Mouse (Mus musculus): ENCODE data around the gene Dtd2. TPM values are rescaled to one million over a fixed set of nuclear protein-coding genes. Genes with fewer than 3 reads are reported as not detected.

Dtd2 gene
- 0.96 and 3.9 TPM in 2 replicates for polyA plus RNA-seq (2012; rRNA removed)

GRCm38 (mm10) chr12:52005877-52006632 is at the start of gene Dtd2:
Gene Dtd2, minus strand, starts transcription at chr12:52006501.
- peak within 1 kb of the TSS; percentile 41 for H3K27ac ChIP-seq (ENCODE audit: insufficient read depth, low read depth, low read length)
- H3K36me3 ChIP-seq (ENCODE audit: control insufficient read depth, insufficient read depth, low read length), result 0 out of 2 replicates have a peak, but pooled peaks cover 4% of the 10 kb centered on the region
- no peaks in the 10 kb centered on the region for H3K27me3 ChIP-seq (ENCODE audit: control insufficient read depth, insufficient read depth, low read length)
- H3K4me3 ChIP-seq (ENCODE audit: low read depth, low read length), result peak within 1 kb of the TSS; percentile 89
- WGBS, result 1% methylated on average over 46 of the region's 46 CpGs
- 0 out of 2 replicates have a peak, but pooled peaks cover 2% of the 10 kb centered on the region for H3K4me1 ChIP-seq (ENCODE audit: control insufficient read depth, insufficient read depth, insufficient read length, low read length)
- no peak for TF ChIP-seq CTCF (IDR thresholded peaks at IDR 0.05; ENCODE audit: extremely low read depth, insufficient read length, insufficient replicate concordance, low read depth, low read length)
- peak; percentile 88 for TF ChIP-seq POLR2A (IDR thresholded peaks at IDR 0.05; ENCODE audit: low read depth, low read length)

DNA sequence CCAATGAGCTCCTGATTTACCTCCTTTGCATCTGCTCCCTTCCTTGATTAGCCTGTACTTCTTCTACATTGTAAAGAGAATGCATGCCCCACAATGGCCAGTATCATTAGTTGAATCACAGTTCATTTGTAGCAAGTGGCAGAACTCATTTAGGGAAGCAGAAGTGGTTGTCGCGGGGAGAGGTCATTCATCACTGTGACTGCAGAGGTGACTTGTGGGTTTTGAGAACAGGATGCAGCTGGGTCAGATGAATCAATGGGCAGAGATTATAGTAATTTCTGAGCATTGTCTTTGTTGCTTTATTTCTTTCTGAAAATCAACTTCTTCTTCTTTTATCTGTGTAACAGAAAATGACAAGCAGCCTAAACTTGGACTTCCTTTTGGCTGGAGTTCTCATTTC is 43.0 kb upstream of the Dtd2 start:
- WGBS, result 76% methylated on average over 2 of the region's 2 CpGs
- no peaks in the 10 kb centered on the region for H3K27me3 ChIP-seq (ENCODE audit: control insufficient read depth, insufficient read depth, low read length)
- no peak overlapping the region for H3K27ac ChIP-seq (ENCODE audit: insufficient read depth, low read depth, low read length)
- H3K36me3 ChIP-seq (ENCODE audit: control insufficient read depth, insufficient read depth, low read length), result no peaks in the 10 kb centered on the region
- H3K4me3 ChIP-seq (ENCODE audit: low read depth, low read length), result no peak overlapping the region
- no peaks in the 10 kb centered on the region for H3K4me1 ChIP-seq (ENCODE audit: control insufficient read depth, insufficient read depth, insufficient read length, low read length)
- TF ChIP-seq CTCF (IDR thresholded peaks at IDR 0.05; ENCODE audit: extremely low read depth, insufficient read length, insufficient replicate concordance, low read depth, low read length) (no peak), POLR2A (IDR thresholded peaks at IDR 0.05; ENCODE audit: low read depth, low read length) (no peak)

GRCm38 (mm10) chr12:52046371-52046770 is 40.1 kb upstream of the Dtd2 start:
- TF ChIP-seq POLR2A (IDR thresholded peaks at IDR 0.05; ENCODE audit: low read depth, low read length), result no peak
- TF ChIP-seq CTCF (IDR thresholded peaks at IDR 0.05; ENCODE audit: extremely low read depth, insufficient read length, insufficient replicate concordance, low read depth, low read length), result no peak
- no peak overlapping the region for H3K4me3 ChIP-seq (ENCODE audit: low read depth, low read length)
- WGBS, result 59% methylated on average over 4 of the region's 4 CpGs
- no peaks in the 10 kb centered on the region for H3K36me3 ChIP-seq (ENCODE audit: control insufficient read depth, insufficient read depth, low read length)
- no peaks in the 10 kb centered on the region for H3K4me1 ChIP-seq (ENCODE audit: control insufficient read depth, insufficient read depth, insufficient read length, low read length)
- H3K27ac ChIP-seq (ENCODE audit: insufficient read depth, low read depth, low read length), result no peak overlapping the region
- no peaks in the 10 kb centered on the region for H3K27me3 ChIP-seq (ENCODE audit: control insufficient read depth, insufficient read depth, low read length)

DNA sequence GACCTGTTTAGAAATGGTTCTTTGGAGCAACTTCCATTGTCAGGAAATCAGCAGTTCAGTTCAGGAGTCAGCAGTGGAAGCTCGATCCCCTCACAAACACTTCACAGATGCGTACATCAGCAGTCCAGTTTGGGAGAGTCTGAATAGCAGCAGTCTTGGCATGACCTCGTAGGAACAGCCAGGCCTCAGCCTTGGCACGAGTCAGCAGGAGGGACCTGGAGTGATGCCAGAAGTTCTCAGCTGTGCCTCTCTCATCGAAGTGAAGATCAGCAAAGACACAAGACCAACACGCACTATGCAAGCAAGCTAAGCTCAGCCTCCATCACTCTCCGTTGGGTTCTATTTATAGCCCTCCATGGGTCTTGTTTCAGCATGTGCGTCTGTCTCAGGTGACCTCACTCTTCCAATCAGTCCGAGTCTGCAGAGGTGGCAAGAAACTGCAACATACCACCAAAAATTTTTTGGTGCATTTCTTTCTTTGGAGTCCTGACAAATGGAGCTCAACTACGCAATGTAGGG is 36.6 kb upstream of the Dtd2 start:
- H3K4me3 ChIP-seq (ENCODE audit: low read depth, low read length), result no peak overlapping the region
- TF ChIP-seq CTCF (IDR thresholded peaks at IDR 0.05; ENCODE audit: extremely low read depth, insufficient read length, insufficient replicate concordance, low read depth, low read length) (no peak), POLR2A (IDR thresholded peaks at IDR 0.05; ENCODE audit: low read depth, low read length) (no peak)
- H3K4me1 ChIP-seq (ENCODE audit: control insufficient read depth, insufficient read depth, insufficient read length, low read length), result no peaks in the 10 kb centered on the region
- WGBS, result 52% methylated on average over 10 of the region's 10 CpGs
- H3K27ac ChIP-seq (ENCODE audit: insufficient read depth, low read depth, low read length), result no peak overlapping the region
- H3K27me3 ChIP-seq (ENCODE audit: control insufficient read depth, insufficient read depth, low read length), result no peaks in the 10 kb centered on the region
- no peaks in the 10 kb centered on the region for H3K36me3 ChIP-seq (ENCODE audit: control insufficient read depth, insufficient read depth, low read length)

DNA sequence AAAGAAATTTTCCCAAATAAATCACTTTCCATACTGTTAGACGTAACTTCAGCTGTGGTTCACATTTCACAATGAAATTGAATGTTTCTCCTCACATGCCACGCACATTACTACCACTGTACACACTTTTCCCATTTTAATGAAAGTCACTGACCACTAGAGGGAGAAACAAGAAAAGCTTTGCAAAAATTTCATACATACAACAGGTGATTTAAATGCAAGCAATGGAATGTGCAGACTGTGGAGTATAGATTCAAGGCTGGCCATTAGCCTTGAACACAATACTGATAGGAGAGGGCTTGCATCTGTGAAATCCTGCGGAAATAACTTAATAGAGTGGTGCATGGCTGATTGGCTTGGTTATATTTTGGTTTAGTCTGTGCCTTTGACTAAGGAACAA is 32.1 kb upstream of the Dtd2 start:
- no peaks in the 10 kb centered on the region for H3K36me3 ChIP-seq (ENCODE audit: control insufficient read depth, insufficient read depth, low read length)
- no peak overlapping the region for H3K27ac ChIP-seq (ENCODE audit: insufficient read depth, low read depth, low read length)
- no peak for TF ChIP-seq CTCF (IDR thresholded peaks at IDR 0.05; ENCODE audit: extremely low read depth, insufficient read length, insufficient replicate concordance, low read depth, low read length)
- no peak for TF ChIP-seq POLR2A (IDR thresholded peaks at IDR 0.05; ENCODE audit: low read depth, low read length)
- H3K4me3 ChIP-seq (ENCODE audit: low read depth, low read length), result no peak overlapping the region
- H3K27me3 ChIP-seq (ENCODE audit: control insufficient read depth, insufficient read depth, low read length), result no peaks in the 10 kb centered on the region
- 41% methylated on average over 3 of the region's 3 CpGs for WGBS
- no peaks in the 10 kb centered on the region for H3K4me1 ChIP-seq (ENCODE audit: control insufficient read depth, insufficient read depth, insufficient read length, low read length)

GRCm38 (mm10) chr12:52034956-52035355 is 28.7 kb upstream of the Dtd2 start:
- H3K27me3 ChIP-seq (ENCODE audit: control insufficient read depth, insufficient read depth, low read length), result no peaks in the 10 kb centered on the region
- H3K27ac ChIP-seq (ENCODE audit: insufficient read depth, low read depth, low read length), result no peak overlapping the region
- TF ChIP-seq CTCF (IDR thresholded peaks at IDR 0.05; ENCODE audit: extremely low read depth, insufficient read length, insufficient replicate concordance, low read depth, low read length), result no peak
- no peak for TF ChIP-seq POLR2A (IDR thresholded peaks at IDR 0.05; ENCODE audit: low read depth, low read length)
- H3K4me1 ChIP-seq (ENCODE audit: control insufficient read depth, insufficient read depth, insufficient read length, low read length), result peaks cover 2% of the 10 kb centered on the region; the same call in 1 of the 2 replicates
- WGBS, result 67% methylated on average over 3 of the region's 3 CpGs
- no peak overlapping the region for H3K4me3 ChIP-seq (ENCODE audit: low read depth, low read length)
- H3K36me3 ChIP-seq (ENCODE audit: control insufficient read depth, insufficient read depth, low read length), result no peaks in the 10 kb centered on the region

DNA sequence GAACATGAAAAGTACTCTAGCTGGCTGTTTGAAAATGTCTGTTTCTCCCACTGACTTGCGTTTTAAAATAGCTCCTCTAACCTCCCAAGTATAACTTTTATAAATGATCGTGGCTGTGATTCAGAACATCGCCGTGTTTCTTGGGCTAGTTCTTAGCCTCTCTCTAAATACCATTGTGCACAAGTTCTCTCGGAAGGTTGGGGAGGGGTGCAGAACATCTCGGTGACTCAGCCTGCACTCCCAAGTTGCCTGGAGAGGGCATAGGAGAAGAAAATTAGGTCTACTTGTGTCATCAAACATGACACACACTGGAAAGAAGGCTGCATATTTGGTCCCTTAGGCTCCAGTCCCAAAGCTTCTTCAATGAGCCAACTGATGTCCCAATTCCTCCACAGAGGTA is 26.0 kb upstream of the Dtd2 start:
- Histone ChIP-seq H3K4me1 (ENCODE audit: control insufficient read depth, insufficient read depth, insufficient read length, low read length) (peaks cover 2% of the 10 kb centered on the region; the same call in 1 of the 2 replicates), H3K4me3 (ENCODE audit: low read depth, low read length) (no peak overlapping the region), H3K27ac (ENCODE audit: insufficient read depth, low read depth, low read length) (no peak overlapping the region), H3K27me3 (ENCODE audit: control insufficient read depth, insufficient read depth, low read length) (no peaks in the 10 kb centered on the region), H3K36me3 (ENCODE audit: control insufficient read depth, insufficient read depth, low read length) (no peaks in the 10 kb centered on the region)
- WGBS, result 87% methylated on average over 6 of the region's 6 CpGs
- no peak for TF ChIP-seq POLR2A (IDR thresholded peaks at IDR 0.05; ENCODE audit: low read depth, low read length)
